Mouse (Mus musculus) forebrain, embryonic 16.5 days (tissue): Measurements from ENCODE around the gene Utf1. TPM values are rescaled to one million over a fixed set of nuclear protein-coding genes. Genes with fewer than 3 reads are reported as not detected.

ENCODE experiments used
- ATAC-seq: fragments of 200-750 bp; cut with Nextera tagmentation; 2 replicates; pipeline ENCODE4 v1.8.0; 2017; ENCODE audit warnings: mild to moderate bottlenecking, moderate library complexity
- H3K27ac ChIP-seq: fragments of 300-500 bp; sonication (generic); 2 replicates; pipeline ENCODE4 v1.5.1; 2014; ENCODE audit warnings: low read length, control low read depth
- H3K27me3 ChIP-seq: fragments of 300-500 bp; sonication (generic); replicated peaks from 2 replicates; pipeline ENCODE4 v1.6.1; 2014; ENCODE audit warnings: low read length; ENCODE audit not compliant: control insufficient read depth, insufficient read depth
- H3K36me3 ChIP-seq: fragments of 300-500 bp; sonication (generic); 2 replicates; pipeline ENCODE4 v1.6.1; 2014; ENCODE audit not compliant: control insufficient read depth, insufficient read depth
- H3K4me1 ChIP-seq: fragments of 300-500 bp; sonication (generic); replicated peaks from 2 replicates; pipeline ENCODE4 v1.6.1; 2014; ENCODE audit warnings: low read length; ENCODE audit not compliant: control insufficient read depth, insufficient read depth
- H3K4me2 ChIP-seq: fragments of 300-500 bp; sonication (generic); 2 replicates; pipeline ENCODE4 v1.6.1; 2014; ENCODE audit warnings: mild to moderate bottlenecking, low read length, control low read depth
- H3K4me3 ChIP-seq: fragments of 300-500 bp; sonication (generic); replicated peaks from 2 replicates; pipeline ENCODE4 v1.5.1; 2014; ENCODE audit warnings: mild to moderate bottlenecking, low read length, control low read depth
- H3K9ac ChIP-seq: fragments of 300-500 bp; sonication (generic); replicated peaks from 2 replicates; pipeline ENCODE4 v1.6.1; 2014; ENCODE audit warnings: low read depth, low read length, control low read depth
- H3K9me3 ChIP-seq: fragments of 300-500 bp; sonication (generic); 2 replicates; pipeline ENCODE4 v1.6.1; 2016; ENCODE audit warnings: low read length; ENCODE audit not compliant: control insufficient read depth
- WGBS: fragments of 180-500 bp; shearing (Covaris S2); extraction: QIAGEN DNeasy Blood & Tissue Kit; methylation state at CpG from one replicate; pipeline ENCODE4 v1.1.7; 2014; 5-methylcytosine and 5-hydroxymethylcytosine counted together
- polyA plus RNA-seq: library from polyadenylated mRNA; unstranded; fragments of >200 nt; fragmentation: Nextera tagmentation; extraction: Ambion mirVana; gene quantifications from 2 replicates; pipeline ENCODE4 v1.2.1, GENCODE M21; 2015

Gene Utf1
- polyA plus RNA-seq, 1 experiment from 2014 or later: not detected

DNA sequence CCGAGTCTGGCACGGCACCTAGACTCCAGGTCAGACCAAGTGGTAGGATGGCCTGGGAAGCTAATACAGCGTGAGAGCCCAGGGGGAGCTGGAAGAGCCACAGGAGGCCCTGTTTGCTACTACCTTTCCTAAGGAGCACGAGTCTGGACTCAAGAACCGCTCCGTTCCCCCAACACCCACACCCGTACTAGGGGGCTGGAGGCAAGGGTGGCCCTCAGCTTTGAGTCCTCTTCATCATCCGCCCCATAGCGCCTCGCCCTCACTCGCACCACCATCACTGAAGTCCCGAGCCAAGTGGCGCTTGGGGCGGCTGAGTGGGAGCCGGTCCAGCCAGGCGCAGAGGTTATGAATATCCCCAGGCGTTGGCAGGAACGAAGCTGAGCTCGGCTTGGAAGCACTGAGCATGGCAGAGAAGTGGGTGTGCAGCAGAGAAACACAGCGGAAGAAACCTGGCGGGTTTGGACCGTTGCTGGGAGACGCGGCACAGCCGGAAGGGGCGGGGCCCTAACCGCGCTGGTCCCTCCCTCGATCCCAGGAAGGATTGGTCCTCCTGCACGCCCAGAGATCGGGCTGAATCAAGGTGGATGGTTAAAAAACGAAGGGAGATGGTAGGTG lies 34.8 kb downstream of the Utf1 start, which contains the start of gene 6430531B16Rik:
TSS of gene 6430531B16Rik (minus strand) at position 478 of the 615 bp plus-strand sequence.
- H3K4me2 ChIP-seq: peak within 1 kb of the TSS; percentile 78
- peak within 1 kb of the TSS; percentile 53 for H3K4me3 ChIP-seq
- no peaks in the 10 kb centered on the region for H3K36me3 ChIP-seq
- no peak within 1 kb of the TSS for H3K27ac ChIP-seq
- ATAC-seq: peak; percentile 99
- 3% methylated on average over 32 of the region's 32 CpGs for WGBS
- H3K9ac ChIP-seq: peak within 1 kb of the TSS; percentile 60
- no peaks in the 10 kb centered on the region for H3K9me3 ChIP-seq
- peaks cover 11% of the 10 kb centered on the region for H3K4me1 ChIP-seq
- H3K27me3 ChIP-seq: no peaks in the 10 kb centered on the region

DNA sequence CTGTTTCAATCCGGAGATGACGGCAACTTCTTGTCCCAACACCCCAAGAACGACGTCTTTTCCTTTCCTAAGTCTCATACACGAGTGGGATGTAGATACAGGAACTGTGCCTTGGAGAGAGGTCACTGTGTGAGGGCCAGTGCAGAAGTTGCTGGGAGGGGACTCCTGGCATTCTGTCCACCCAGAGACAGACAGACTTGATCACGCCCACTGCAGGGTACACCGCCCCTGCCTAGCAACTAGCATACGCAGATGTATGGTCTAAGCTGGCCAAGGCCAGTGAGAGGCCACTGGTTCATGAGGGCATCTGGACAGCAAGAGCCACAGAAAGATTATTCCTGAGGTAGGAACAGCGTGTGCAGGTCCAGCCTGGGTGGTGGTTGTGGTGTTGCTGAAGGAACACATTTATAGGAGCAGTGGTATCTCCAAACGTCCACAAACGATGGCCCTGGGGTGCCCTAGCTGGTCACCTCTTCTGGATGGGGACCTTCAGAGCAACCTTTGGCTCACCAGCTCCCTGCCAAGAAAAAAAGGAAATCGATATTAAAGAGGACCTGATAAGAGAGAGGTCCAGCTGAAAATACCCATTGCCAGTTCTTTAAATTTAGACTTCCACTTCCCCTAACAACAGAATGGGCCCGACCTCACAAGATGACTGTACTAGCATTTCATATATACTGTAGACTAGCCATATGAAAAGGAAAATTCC lies 35.6 kb downstream of the Utf1 start:
- H3K9me3 ChIP-seq: no peaks in the 10 kb centered on the region
- no peaks in the 10 kb centered on the region for H3K36me3 ChIP-seq
- H3K4me1 ChIP-seq: peaks cover 11% of the 10 kb centered on the region
- ATAC-seq: peak; percentile 51
- H3K4me2 ChIP-seq: peak overlapping the region; percentile 78
- H3K9ac ChIP-seq: peak overlapping the region; percentile 51
- H3K27ac ChIP-seq: no peak overlapping the region
- H3K4me3 ChIP-seq: peak overlapping the region; percentile 53
- no peaks in the 10 kb centered on the region for H3K27me3 ChIP-seq
- 38% methylated on average over 13 of the region's 13 CpGs for WGBS

DNA sequence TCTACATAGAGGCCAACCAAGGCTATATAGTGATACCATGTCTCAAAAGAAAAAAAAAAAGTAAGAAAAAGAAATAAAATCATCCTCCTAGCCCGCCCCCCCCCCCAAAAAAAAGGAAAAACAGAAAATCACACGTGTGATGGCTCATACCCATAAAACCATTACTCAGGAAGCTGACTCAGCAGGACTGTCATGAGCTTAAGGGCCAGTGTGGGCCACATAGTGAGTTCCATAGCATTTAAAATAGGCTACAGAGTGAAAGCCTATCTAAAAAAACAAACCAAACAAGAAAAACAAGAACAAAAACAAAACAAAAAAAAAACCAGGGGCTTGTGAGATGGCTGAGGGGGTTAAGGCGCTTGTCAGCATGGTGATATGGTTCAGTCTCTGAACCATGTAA lies 37.2 kb downstream of the Utf1 start:
- no peak overlapping the region for H3K4me2 ChIP-seq
- H3K4me3 ChIP-seq: no peak overlapping the region
- peaks cover 11% of the 10 kb centered on the region for H3K4me1 ChIP-seq
- ATAC-seq: no peak
- H3K27me3 ChIP-seq: no peaks in the 10 kb centered on the region
- H3K9me3 ChIP-seq: no peaks in the 10 kb centered on the region
- H3K9ac ChIP-seq: no peak overlapping the region
- H3K27ac ChIP-seq: no peak overlapping the region
- WGBS: 63% methylated on average over 3 of the region's 3 CpGs
- no peaks in the 10 kb centered on the region for H3K36me3 ChIP-seq

GRCm38 (mm10) chr7:139982058-139982457 lies 38.5 kb downstream of the Utf1 start:
- Histone ChIP-seq H3K4me1 (peaks cover 11% of the 10 kb centered on the region), H3K9me3 (no peaks in the 10 kb centered on the region), H3K27ac (no peak overlapping the region), H3K9ac (no peak overlapping the region), H3K36me3 (no peaks in the 10 kb centered on the region), H3K4me2 (no peak overlapping the region), H3K27me3 (no peaks in the 10 kb centered on the region), H3K4me3 (no peak overlapping the region)
- ATAC-seq: no peak
- 83% methylated on average over 10 of the region's 11 CpGs for WGBS

DNA sequence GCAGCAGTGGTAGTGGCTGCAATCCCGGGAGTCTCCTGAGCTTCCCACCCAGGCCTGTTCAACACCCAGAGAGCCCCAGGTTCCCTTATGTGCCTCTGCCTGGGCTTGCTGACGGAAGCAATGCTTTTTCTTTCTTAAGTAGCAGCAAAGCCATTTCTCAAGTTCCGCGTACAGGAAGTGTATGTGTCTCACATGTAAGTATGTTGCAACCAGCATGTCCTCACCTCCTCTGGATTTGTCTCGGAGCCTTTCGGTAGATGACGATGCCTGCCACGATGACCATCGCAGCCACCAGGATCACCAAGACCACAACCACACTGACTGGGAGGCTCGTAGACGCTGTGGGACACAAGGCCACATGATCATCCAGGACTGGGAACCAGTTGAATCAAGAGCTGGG lies 40.9 kb downstream of the Utf1 start:
- WGBS: 97% methylated on average over 11 of the region's 11 CpGs

DNA sequence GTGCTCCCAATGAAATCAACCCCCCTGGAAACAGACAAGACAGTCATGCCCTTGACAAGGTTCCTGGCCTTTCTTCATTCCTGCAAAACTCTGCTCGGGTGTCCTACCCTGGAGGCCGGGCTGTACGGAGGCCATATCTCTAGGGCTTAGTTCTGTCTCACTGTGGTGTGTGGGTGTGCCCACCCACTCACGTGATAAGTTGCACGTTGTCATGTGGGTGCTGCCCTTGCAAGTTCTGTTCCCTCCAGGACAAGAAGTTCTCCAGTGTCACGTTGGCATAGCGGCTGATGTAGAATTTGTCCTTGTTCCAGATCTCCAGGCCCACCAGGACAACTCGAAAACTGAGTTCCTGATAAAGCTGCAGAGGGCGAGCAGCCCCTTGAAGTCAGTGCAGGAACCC lies 44.7 kb downstream of the Utf1 start:
- 87% methylated on average over 9 of the region's 9 CpGs for WGBS

More for the DNA sequence above, 40.9 kb downstream of the Utf1 start:
- Histone ChIP-seq H3K4me3 (no peak overlapping the region), H3K9me3 (no peaks in the 10 kb centered on the region), H3K27me3 (no peaks in the 10 kb centered on the region), H3K4me1 (no peaks in the 10 kb centered on the region), H3K9ac (no peak overlapping the region), H3K4me2 (no peak overlapping the region), H3K36me3 (no peaks in the 10 kb centered on the region), H3K27ac (no peak overlapping the region)
- ATAC-seq: no peak

DNA sequence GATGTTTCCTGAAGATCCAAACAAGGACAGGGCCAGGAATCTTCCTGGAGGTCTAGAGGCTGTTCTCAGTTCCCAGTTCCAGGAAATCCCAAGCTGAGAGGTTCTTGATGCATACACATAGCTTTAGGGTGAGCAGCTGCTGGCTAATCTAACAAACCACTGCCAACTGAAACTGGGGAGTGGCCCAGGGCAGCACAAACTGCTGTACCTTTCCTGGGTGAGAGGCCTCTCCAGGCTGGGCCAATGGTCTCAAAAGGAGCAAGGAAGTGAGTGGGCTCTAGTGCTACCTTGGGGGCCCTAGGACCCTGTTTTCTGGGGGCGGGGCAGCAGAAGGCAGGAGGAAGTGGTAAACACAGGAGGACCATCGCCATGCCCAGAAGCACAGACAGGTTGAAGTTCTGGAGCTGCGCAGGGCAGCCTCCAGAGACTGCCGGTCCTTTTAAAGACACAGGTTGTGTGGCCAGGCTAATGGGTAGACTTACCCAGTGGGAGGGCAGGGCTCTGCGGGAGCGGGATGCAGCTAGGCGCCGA lies 47.3 kb downstream of the Utf1 start:
- Histone ChIP-seq H3K36me3 (peaks cover 6% of the 10 kb centered on the region), H3K4me2 (no peak overlapping the region), H3K27ac (no peak overlapping the region), H3K9ac (no peak overlapping the region), H3K4me1 (no peaks in the 10 kb centered on the region), H3K9me3 (no peaks in the 10 kb centered on the region), H3K4me3 (no peak overlapping the region), H3K27me3 (no peaks in the 10 kb centered on the region)
- ATAC-seq: no peak
- WGBS: 74% methylated on average over 8 of the region's 8 CpGs

More for the DNA sequence above, 44.7 kb downstream of the Utf1 start:
- Histone ChIP-seq H3K9ac (no peak overlapping the region), H3K9me3 (no peaks in the 10 kb centered on the region), H3K36me3 (no peaks in the 10 kb centered on the region), H3K4me3 (no peak overlapping the region), H3K4me1 (no peaks in the 10 kb centered on the region), H3K4me2 (no peak overlapping the region), H3K27ac (no peak overlapping the region), H3K27me3 (no peaks in the 10 kb centered on the region)
- ATAC-seq: no peak

GRCm38 (mm10) chr7:139992406-139992805 lies 48.8 kb downstream of the Utf1 start, which contains the start of gene Adam8:
TSS of gene Adam8 (minus strand) at chr7:139992562.
- Histone ChIP-seq H3K4me3 (no peak within 1 kb of the TSS), H3K4me1 (no peaks in the 10 kb centered on the region), H3K36me3 (peaks cover 16% of the 10 kb centered on the region), H3K4me2 (no peak within 1 kb of the TSS), H3K9ac (no peak within 1 kb of the TSS), H3K9me3 (no peaks in the 10 kb centered on the region), H3K27me3 (no peaks in the 10 kb centered on the region), H3K27ac (no peak within 1 kb of the TSS)
- peak; percentile 43; the same call in 1 of the 2 replicates for ATAC-seq
- WGBS: 37% methylated on average over 7 of the region's 7 CpGs

- WGBS: 95% methylated on average over 6 of the region's 6 CpGs
- no peak for ATAC-seq
- H3K4me2 ChIP-seq: no peak overlapping the region
Measured at GRCm38 (mm10) chr7:139993532-139993931, 49.9 kb downstream of the Utf1 start.

More at GRCm38 (mm10) chr7:139993532-139993931, 49.9 kb downstream of the Utf1 start:
- H3K9me3 ChIP-seq: no peaks in the 10 kb centered on the region
- H3K36me3 ChIP-seq: peaks cover 22% of the 10 kb centered on the region
- no peak overlapping the region for H3K27ac ChIP-seq
- no peak overlapping the region for H3K9ac ChIP-seq
- no peak overlapping the region for H3K4me3 ChIP-seq
- no peaks in the 10 kb centered on the region for H3K27me3 ChIP-seq
- no peaks in the 10 kb centered on the region for H3K4me1 ChIP-seq
